Mouse (Mus musculus) stomach, postnatal 0 days (tissue): ENCODE data around the gene Itih3. TPM values are rescaled to one million over a fixed set of nuclear protein-coding genes. Genes with fewer than 3 reads are reported as not detected.
A peak's percentile ranks its signal among the peaks of the same experiment; 100 is the strongest.

Source experiments
- ATAC-seq: fragments of 200-750 bp; cut with Nextera tagmentation; 2 replicates; pipeline ENCODE4 v1.8.0; 2017; ENCODE audit not compliant: low FRiP score, low TSS enrichment
- DNase-seq: peaks from one replicate; pipeline ENCODE4 v3.0.0-alpha.2; 2016; ENCODE audit warnings: low spot score
- H3K27ac ChIP-seq: fragments of 300-500 bp; sonication (generic); replicated peaks from 2 replicates; pipeline ENCODE4 v1.5.1; 2014; ENCODE audit warnings: mild to moderate bottlenecking, control low read depth
- H3K27me3 ChIP-seq: fragments of 300-500 bp; sonication (generic); 2 replicates; pipeline ENCODE4 v1.6.1; 2014; ENCODE audit warnings: low read length; ENCODE audit not compliant: control insufficient read depth, insufficient read depth
- H3K36me3 ChIP-seq: fragments of 300-500 bp; sonication (generic); 2 replicates; pipeline ENCODE4 v1.6.1; 2014; ENCODE audit warnings: low read length, mixed read lengths; ENCODE audit not compliant: control insufficient read depth, insufficient read depth
- H3K4me1 ChIP-seq: fragments of 300-500 bp; sonication (generic); replicated peaks from 2 replicates; pipeline ENCODE4 v1.6.1; 2014; ENCODE audit warnings: antibody characterized with exemption; ENCODE audit not compliant: control insufficient read depth, insufficient read depth
- H3K4me2 ChIP-seq: fragments of 300-500 bp; sonication (generic); replicated peaks from 2 replicates; pipeline ENCODE4 v1.6.1; 2014; ENCODE audit warnings: low read depth, mild to moderate bottlenecking, control low read depth, moderate library complexity
- H3K4me3 ChIP-seq: fragments of 300-500 bp; sonication (generic); 2 replicates; pipeline ENCODE4 v1.5.1; 2014; ENCODE audit warnings: low read depth, low read length, control low read depth
- H3K9ac ChIP-seq: fragments of 300-500 bp; sonication (generic); 2 replicates; pipeline ENCODE4 v1.6.1; 2014; ENCODE audit warnings: mild to moderate bottlenecking, low read length, control low read depth, mixed read lengths
- H3K9me3 ChIP-seq: fragments of 300-500 bp; sonication (generic); 2 replicates; pipeline ENCODE4 v1.6.1; 2016; ENCODE audit warnings: low read length; ENCODE audit not compliant: control insufficient read depth
- CTCF ChIP-seq: IDR thresholded peaks from 2 replicates; pipeline ENCODE4 v1.5.1; 2016; ENCODE audit warnings: antibody characterized with exemption, low read depth, mild to moderate bottlenecking, moderate library complexity
- EP300 ChIP-seq: optimal IDR thresholded peaks from 2 replicates; pipeline ENCODE3; 2016; ENCODE audit warnings: antibody characterized with exemption
- WGBS: fragments of 180-500 bp; shearing (Covaris S2); extraction: QIAGEN DNeasy Blood & Tissue Kit; methylation state at CpG from one replicate; pipeline ENCODE4 v1.1.7; 2014; 5-methylcytosine and 5-hydroxymethylcytosine counted together
- polyA plus RNA-seq: library from polyadenylated mRNA; unstranded; fragments of >200 nt; fragmentation: Nextera tagmentation; extraction: Ambion mirVana; gene quantifications from 2 replicates; pipeline ENCODE4 v1.2.1, GENCODE M21; 2015

Gene Itih3
- 2.1 and 5.1 TPM in 2 replicates for polyA plus RNA-seq

DNA sequence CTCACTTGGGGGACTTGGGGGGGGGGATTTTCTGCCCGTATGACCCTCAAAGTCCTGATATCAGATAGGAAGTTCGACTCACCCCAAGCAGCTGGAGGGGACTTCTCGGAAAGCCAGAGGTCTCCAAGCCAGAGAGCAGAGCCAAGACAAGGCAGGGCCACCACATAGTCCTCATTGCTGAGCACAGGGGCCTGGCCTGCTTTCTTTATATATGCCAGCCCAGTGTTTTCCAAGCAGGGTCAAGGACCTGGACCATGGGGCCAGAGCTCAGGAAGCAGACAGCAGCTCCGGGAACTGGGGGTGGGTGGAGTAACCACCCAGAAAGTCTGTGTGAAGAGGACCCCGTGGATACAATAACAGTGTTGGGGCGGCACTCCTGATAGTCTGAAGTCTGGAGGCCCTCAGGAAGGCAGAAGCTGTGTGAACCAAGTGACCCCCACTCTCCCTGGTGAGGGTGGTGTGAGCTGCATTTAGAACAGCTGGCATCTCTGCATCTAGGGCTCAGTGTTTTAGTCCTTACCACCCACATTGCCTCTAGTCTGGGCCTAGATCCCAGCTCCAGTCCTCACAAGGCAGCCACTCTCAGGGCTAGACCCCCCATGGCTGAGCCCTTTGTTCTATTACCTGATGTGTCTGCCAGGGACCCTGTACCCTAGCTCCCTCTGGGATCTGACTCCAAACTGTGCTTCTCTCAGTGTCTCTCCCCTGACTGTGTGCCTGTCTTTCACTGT lies at the start of gene Itih3:
Itih3 (minus strand) TSS at position 386 of the 731 bp plus-strand sequence.
- Histone ChIP-seq H3K4me1 (no peaks in the 10 kb centered on the region), H3K4me2 (no peak within 1 kb of the TSS), H3K9me3 (no peaks in the 10 kb centered on the region), H3K27me3 (no peaks in the 10 kb centered on the region), H3K4me3 (no peak within 1 kb of the TSS), H3K36me3 (no peaks in the 10 kb centered on the region), H3K27ac (peak within 1 kb of the TSS; percentile 24; the same call in 1 of the 2 replicates), H3K9ac (no peak within 1 kb of the TSS)
- ATAC-seq (peak; percentile 30; the same call in 1 of the 2 replicates), DNase-seq (no peak)
- TF ChIP-seq CTCF (no peak), EP300 (no peak)
- WGBS, result 49% methylated on average over 6 of the region's 6 CpGs

DNA sequence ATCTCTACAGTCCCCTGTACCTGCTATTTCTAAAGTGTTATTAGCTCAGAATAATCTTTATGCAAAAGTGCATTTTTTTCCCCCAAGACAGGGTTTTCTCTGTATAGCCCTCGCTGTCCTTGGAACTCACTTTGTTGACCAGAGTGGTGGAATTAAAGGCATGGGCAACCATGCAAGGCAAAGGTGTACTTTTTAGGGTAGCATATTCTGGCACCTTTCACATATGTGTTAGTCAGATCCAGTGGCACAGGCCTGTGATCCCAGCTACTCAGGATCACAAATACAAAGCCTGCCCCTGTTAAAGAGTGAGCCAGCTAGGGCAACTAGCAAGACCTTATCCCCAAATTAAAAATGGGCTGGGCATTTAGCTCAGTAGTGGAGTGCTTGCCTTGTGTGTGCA lies 36.8 kb upstream of the Itih3 start:
- WGBS, result 100% methylated on average over 1 of the region's 1 CpGs
- no peak for ATAC-seq
- Histone ChIP-seq H3K4me3 (no peak overlapping the region), H3K4me1 (no peaks in the 10 kb centered on the region), H3K36me3 (peaks cover 6% of the 10 kb centered on the region; the same call in 1 of the 2 replicates), H3K4me2 (no peak overlapping the region), H3K27me3 (no peaks in the 10 kb centered on the region), H3K9ac (no peak overlapping the region), H3K27ac (no peak overlapping the region), H3K9me3 (no peaks in the 10 kb centered on the region)
- DNase-seq, result no peak
- TF ChIP-seq EP300 (no peak), CTCF (no peak)

DNA sequence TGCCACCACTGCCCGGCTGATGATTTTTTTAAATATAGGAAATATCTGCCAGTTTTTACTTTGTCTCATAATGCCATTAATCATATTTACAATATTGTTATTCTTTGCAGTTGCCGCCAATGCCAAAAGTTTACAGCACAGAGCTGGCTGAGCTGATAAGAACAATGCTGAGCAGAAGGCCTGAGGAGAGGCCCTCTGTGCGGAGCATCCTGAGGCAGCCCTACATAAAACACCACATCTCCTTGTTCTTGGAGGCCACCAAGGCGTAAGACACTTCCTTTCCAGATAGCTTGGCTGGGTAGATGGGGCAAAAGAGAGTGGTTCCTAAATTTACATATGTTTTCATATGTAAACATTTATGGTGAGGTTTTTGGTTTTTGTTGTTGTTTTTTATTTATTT lies 35.5 kb upstream of the Itih3 start:
- no peak overlapping the region for H3K9ac ChIP-seq
- no peak for ATAC-seq
- 89% methylated on average over 4 of the region's 4 CpGs for WGBS
- H3K4me2 ChIP-seq, result no peak overlapping the region
- H3K4me1 ChIP-seq, result no peaks in the 10 kb centered on the region
- no peaks in the 10 kb centered on the region for H3K27me3 ChIP-seq
- DNase-seq, result no peak
- no peak overlapping the region for H3K27ac ChIP-seq
- no peak for TF ChIP-seq EP300
- no peak for TF ChIP-seq CTCF
- H3K36me3 ChIP-seq, result peaks cover 6% of the 10 kb centered on the region; the same call in 1 of the 2 replicates
- H3K9me3 ChIP-seq, result no peaks in the 10 kb centered on the region
- no peak overlapping the region for H3K4me3 ChIP-seq

DNA sequence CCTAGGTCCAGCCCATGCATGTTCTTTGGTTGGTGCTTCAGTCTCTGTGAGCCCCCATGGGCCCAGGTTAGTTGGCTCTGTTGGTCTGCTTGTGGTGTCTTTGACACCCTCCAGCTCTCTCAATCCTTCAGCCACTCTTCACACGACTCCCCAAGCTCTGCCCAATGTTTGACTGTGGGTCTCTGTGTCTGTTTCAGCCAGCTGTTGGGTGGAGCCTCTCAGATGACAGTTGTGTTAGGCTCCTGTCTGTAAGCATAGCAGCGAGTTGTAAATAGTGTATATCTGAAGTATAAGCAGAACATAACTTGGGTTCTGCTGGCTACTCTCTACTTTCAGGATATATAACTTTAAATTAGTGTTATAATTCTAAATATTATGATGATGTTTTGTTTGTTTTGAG lies 35.0 kb upstream of the Itih3 start:
- H3K27me3 ChIP-seq, result no peaks in the 10 kb centered on the region
- H3K4me1 ChIP-seq, result no peaks in the 10 kb centered on the region
- no peak for ATAC-seq
- H3K4me2 ChIP-seq, result no peak overlapping the region
- 48% methylated on average over 2 of the region's 2 CpGs for WGBS
- H3K9ac ChIP-seq, result no peak overlapping the region; the same call in 1 of the 2 replicates
- no peak overlapping the region for H3K27ac ChIP-seq
- no peaks in the 10 kb centered on the region for H3K9me3 ChIP-seq
- H3K4me3 ChIP-seq, result no peak overlapping the region
- no peak for TF ChIP-seq CTCF
- TF ChIP-seq EP300, result no peak
- no peak for DNase-seq
- H3K36me3 ChIP-seq, result peaks cover 6% of the 10 kb centered on the region; the same call in 1 of the 2 replicates

DNA sequence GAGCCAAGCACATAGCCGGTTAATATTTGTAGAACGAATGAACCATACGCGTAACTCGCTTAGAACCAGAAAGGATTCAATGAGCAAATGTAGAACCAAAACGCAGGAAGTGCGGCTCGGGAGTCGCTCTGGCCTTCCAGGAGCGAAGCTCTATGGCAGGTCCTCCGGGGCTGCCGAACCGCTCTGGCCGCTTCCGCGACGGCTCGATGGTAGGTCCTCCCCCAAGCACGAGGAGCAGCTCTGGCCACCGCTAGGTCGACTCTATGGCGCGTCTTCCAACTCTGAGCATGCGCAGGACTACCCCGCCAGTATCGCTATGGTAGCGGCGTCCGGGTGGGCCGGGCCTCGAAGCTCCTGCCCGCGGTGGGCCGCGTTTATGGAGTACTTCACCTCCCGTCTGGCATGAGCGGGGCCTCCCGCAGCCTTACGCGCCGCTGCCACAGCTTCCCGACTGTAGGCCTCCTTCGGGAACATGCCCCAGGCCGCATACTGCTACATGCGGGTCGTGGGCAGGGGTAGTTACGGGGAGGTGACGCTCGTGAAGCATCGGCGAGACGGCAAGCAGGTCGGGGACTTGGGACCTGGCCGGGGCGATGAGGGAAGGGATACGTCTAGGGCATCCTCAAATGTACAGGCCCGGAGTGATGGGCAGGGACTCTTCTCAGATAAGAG lies 27.7 kb upstream of the Itih3 start, which contains the start of gene Nek4:
Nek4 (plus strand) TSS at position 224 of the 672 bp plus-strand sequence.
- TF ChIP-seq CTCF (peak; percentile 49), EP300 (no peak)
- ATAC-seq, result peak; percentile 99
- H3K9me3 ChIP-seq, result no peaks in the 10 kb centered on the region
- no peaks in the 10 kb centered on the region for H3K27me3 ChIP-seq
- peak within 1 kb of the TSS; percentile 73 for H3K9ac ChIP-seq
- H3K4me1 ChIP-seq, result no peaks in the 10 kb centered on the region; the same call in 1 of the 2 replicates
- H3K4me3 ChIP-seq, result peak within 1 kb of the TSS; percentile 75
- under 1% methylated on average over 57 of the region's 57 CpGs for WGBS
- peak; percentile 96 for DNase-seq
- no peaks in the 10 kb centered on the region for H3K36me3 ChIP-seq
- peak within 1 kb of the TSS; percentile 71 for H3K27ac ChIP-seq
- peak within 1 kb of the TSS; percentile 86 for H3K4me2 ChIP-seq

DNA sequence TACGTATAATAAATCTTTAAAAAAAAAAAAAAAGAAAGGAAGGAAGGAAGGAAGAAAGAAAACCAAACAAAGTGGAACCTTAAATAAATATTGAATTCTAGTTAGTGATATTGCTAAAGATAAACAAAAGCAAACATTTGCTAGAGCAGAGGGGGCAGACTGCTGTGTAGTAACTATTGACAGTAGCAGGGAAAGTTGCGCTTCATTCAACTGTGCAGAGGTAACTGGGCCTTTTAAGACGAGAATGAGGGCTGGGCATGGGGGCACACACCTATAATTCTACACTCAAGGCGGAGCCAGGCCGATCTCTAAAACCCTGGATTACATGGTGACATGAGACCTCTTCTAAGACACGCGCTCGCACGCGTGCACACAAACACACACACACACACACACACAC lies 26.4 kb upstream of the Itih3 start:
- Histone ChIP-seq H3K4me2 (no peak overlapping the region), H3K36me3 (no peaks in the 10 kb centered on the region), H3K9ac (no peak overlapping the region), H3K27me3 (no peaks in the 10 kb centered on the region), H3K27ac (no peak overlapping the region), H3K4me3 (no peak overlapping the region), H3K4me1 (no peaks in the 10 kb centered on the region; the same call in 1 of the 2 replicates), H3K9me3 (no peaks in the 10 kb centered on the region)
- ATAC-seq, result no peak
- no peak for DNase-seq
- WGBS, result 78% methylated on average over 10 of the region's 10 CpGs
- TF ChIP-seq EP300, result no peak
- no peak for TF ChIP-seq CTCF
